Mouse (Mus musculus) MEL (cell line): ENCODE results near the gene Sorbs1. TPM values are rescaled to one million over a fixed set of nuclear protein-coding genes. Genes with fewer than 3 reads are reported as not detected.

Source experiments
- DNase-seq: peaks from one replicate; pipeline ENCODE4 v3.0.0; 2011; ENCODE audit warnings: low read depth, low spot score
- H3K27ac ChIP-seq: 2 replicates; pipeline ENCODE4 v1.5.1; 2012; ENCODE audit warnings: low read depth, mild to moderate bottlenecking, control low read depth, low read length, moderate library complexity; ENCODE audit not compliant: control insufficient read depth
- H3K27me3 ChIP-seq, 2 experiments: fragments of 150-350 bp in 1 of 2; sonication (generic) in 1 of 2; 2 replicates each; pipeline ENCODE4 v1.6.1; 2012; ENCODE audit warnings: low read length in 2 of 2, mild to moderate bottlenecking in 2 of 2, improper control_type of control experiment in 1 of 2, moderate library complexity in 1 of 2; ENCODE audit not compliant: insufficient read depth in 2 of 2, control insufficient read depth in 1 of 2
- H3K36me3 ChIP-seq, 2 experiments: 2 replicates each; pipeline ENCODE4 v1.6.1; 2012 to 2014; ENCODE audit warnings: low read length in 2 of 2, improper control_type of control experiment in 1 of 2, inconsistent platforms in 1 of 2, mild to moderate bottlenecking in 1 of 2; ENCODE audit not compliant: insufficient read depth in 2 of 2, control insufficient read depth in 1 of 2
- H3K4me1 ChIP-seq, 2 experiments: fragments of 150-350 bp in 1 of 2; sonication (generic) in 1 of 2; 2 replicates each; pipeline ENCODE4 v1.6.1; 2012; ENCODE audit warnings: low read length in 2 of 2, improper control_type of control experiment in 1 of 2, mild to moderate bottlenecking in 1 of 2; ENCODE audit not compliant: insufficient read depth in 2 of 2, control insufficient read depth in 1 of 2
- H3K4me3 ChIP-seq, 2 experiments: fragments of 150-350 bp in 1 of 2; sonication (generic) in 1 of 2; 2 replicates each; pipeline ENCODE4 v1.5.1; 2012; ENCODE audit warnings: low read depth in 2 of 2, low read length in 2 of 2, mild to moderate bottlenecking in 2 of 2, moderate library complexity in 2 of 2, control low read depth in 1 of 2, improper control_type of control experiment in 1 of 2; ENCODE audit not compliant: control insufficient read depth in 1 of 2, insufficient read depth in 1 of 2
- H3K79me2 ChIP-seq: 2 replicates; pipeline ENCODE4 v1.6.1; 2012; ENCODE audit warnings: mild to moderate bottlenecking, low read length, moderate library complexity; ENCODE audit not compliant: control insufficient read depth, poor library complexity, insufficient read depth
- H3K9ac ChIP-seq: 2 replicates; pipeline ENCODE4 v1.6.1; 2012; ENCODE audit warnings: low read depth, mild to moderate bottlenecking, control low read depth, low read length, moderate library complexity; ENCODE audit not compliant: control insufficient read depth, poor library complexity, severe bottlenecking
- H3K9me3 ChIP-seq: fragments of 150-350 bp; sonication (generic); replicated peaks from 2 replicates; pipeline ENCODE4 v1.6.1; 2012; ENCODE audit warnings: mild to moderate bottlenecking, low read length, improper control_type of control experiment, moderate library complexity; ENCODE audit not compliant: insufficient read depth
- BHLHE40 ChIP-seq: IDR thresholded peaks from 2 replicates; pipeline ENCODE4 v1.6.1; 2012; ENCODE audit warnings: low read depth, mild to moderate bottlenecking, inconsistent platforms, low read length, improper control_type of control experiment, borderline replicate concordance
- CHD1 ChIP-seq: IDR thresholded peaks from 2 replicates; pipeline ENCODE4 v1.6.1; 2012; ENCODE audit warnings: low read depth, mild to moderate bottlenecking, inconsistent platforms, low read length, improper control_type of control experiment
- CHD2 ChIP-seq: IDR thresholded peaks from 2 replicates; pipeline ENCODE4 v1.6.1; 2011; ENCODE audit warnings: low read length, improper control_type of control experiment
- CTCF ChIP-seq, 3 experiments: IDR thresholded peaks in 2 of 3; conservative IDR thresholded peaks in 1 of 3; 2 replicates each; pipeline ENCODE4 v1.5.1; 2011 to 2012; ENCODE audit warnings: low read length in 3 of 3, low read depth in 2 of 3, mild to moderate bottlenecking in 2 of 3, improper control_type of control experiment in 1 of 3, inconsistent platforms in 1 of 3, mixed read lengths in 1 of 3, moderate library complexity in 1 of 3; ENCODE audit not compliant: control insufficient read depth in 1 of 3, insufficient read depth in 1 of 3, poor library complexity in 1 of 3, severe bottlenecking in 1 of 3
- ELF1 ChIP-seq: IDR thresholded peaks from 2 replicates; pipeline ENCODE4 v1.6.1; 2014; ENCODE audit warnings: low read depth, mild to moderate bottlenecking, inconsistent platforms, low read length, improper control_type of control experiment, moderate library complexity
- GABPA ChIP-seq: IDR thresholded peaks from 2 replicates; pipeline ENCODE4 v1.6.1; 2012; ENCODE audit warnings: low read depth, mild to moderate bottlenecking, inconsistent platforms, low read length, improper control_type of control experiment, moderate library complexity
- HCFC1 ChIP-seq: IDR thresholded peaks from 2 replicates; pipeline ENCODE4 v1.6.1; 2012; ENCODE audit warnings: low read depth, mild to moderate bottlenecking, inconsistent platforms, low read length, improper control_type of control experiment, moderate library complexity
- JUND ChIP-seq: IDR thresholded peaks from 2 replicates; pipeline ENCODE4 v1.6.1; 2011; ENCODE audit warnings: low read depth, mild to moderate bottlenecking, improper control_type of control experiment, low read length
- MAFK ChIP-seq: IDR thresholded peaks from 2 replicates; pipeline ENCODE4 v1.6.1; 2011; ENCODE audit warnings: low read depth, mild to moderate bottlenecking, low read length, improper control_type of control experiment, borderline replicate concordance
- MAX ChIP-seq: IDR thresholded peaks from 2 replicates; pipeline ENCODE4 v1.6.1; 2011; ENCODE audit warnings: low read length, improper control_type of control experiment
- MXI1 ChIP-seq: IDR thresholded peaks from 2 replicates; pipeline ENCODE4 v1.6.1; 2011; ENCODE audit warnings: mild to moderate bottlenecking, low read depth, low read length, improper control_type of control experiment
- POLR2A ChIP-seq, 2 experiments: IDR thresholded peaks; 2 replicates each; pipeline ENCODE4 v1.6.1; 2011 to 2012; ENCODE audit warnings: low read length in 2 of 2, mild to moderate bottlenecking in 2 of 2, control low read depth in 1 of 2, improper control_type of control experiment in 1 of 2, low read depth in 1 of 2, moderate library complexity in 1 of 2; ENCODE audit not compliant: control insufficient read depth in 1 of 2, insufficient read depth in 1 of 2, poor library complexity in 1 of 2
- RCOR1 ChIP-seq: IDR thresholded peaks from 2 replicates; pipeline ENCODE4 v1.6.1; 2012; ENCODE audit warnings: low read depth, mild to moderate bottlenecking, inconsistent platforms, low read length, improper control_type of control experiment
- TBP ChIP-seq: IDR thresholded peaks from 2 replicates; pipeline ENCODE4 v1.8.0; 2011; ENCODE audit warnings: low read depth, low read length, improper control_type of control experiment
- USF1 ChIP-seq: IDR thresholded peaks from 2 replicates; pipeline ENCODE4 v1.6.1; 2014; ENCODE audit warnings: low read depth, mild to moderate bottlenecking, inconsistent platforms, low read length, improper control_type of control experiment, moderate library complexity
- ZC3H11A ChIP-seq: IDR thresholded peaks from 2 replicates; pipeline ENCODE4 v1.6.1; 2012; ENCODE audit warnings: low read depth, mild to moderate bottlenecking, inconsistent platforms, low read length, improper control_type of control experiment
- ZMIZ1 ChIP-seq: IDR thresholded peaks from 2 replicates; pipeline ENCODE4 v1.6.1; 2012; ENCODE audit warnings: low read depth, mild to moderate bottlenecking, inconsistent platforms, low read length, improper control_type of control experiment, moderate library complexity
- ZNF384 ChIP-seq: IDR thresholded peaks from 2 replicates; pipeline ENCODE4 v1.6.1; 2012; ENCODE audit warnings: low read depth, mild to moderate bottlenecking, inconsistent platforms, low read length, improper control_type of control experiment
- polyA plus RNA-seq, 2 experiments: library from polyadenylated mRNA; stranded (reverse) in 1 of 2; unstranded in 1 of 2; fragments of >175 nt in 1 of 2; fragments of >200 nt in 1 of 2; gene quantifications; 2 replicates each; pipeline versions ENCODE4 v1.2.1 to v1.2.4; 2012; ENCODE audit warnings: low replicate concordance in 2 of 2, low read depth in 1 of 2; ENCODE audit not compliant: insufficient read length in 2 of 2, insufficient read depth in 1 of 2, missing spikeins in 1 of 2
- total RNA-seq: library from RNA; depleted of rRNA; stranded (reverse); fragments of 300-350 nt; gene quantifications from 2 replicates; pipeline ENCODE4 v1.2.3, GENCODE M21; 2012

Gene Sorbs1
- total and polyA plus RNA-seq, 3 experiments: 1.3 to 5.3 TPM; not detected in 1

DNA sequence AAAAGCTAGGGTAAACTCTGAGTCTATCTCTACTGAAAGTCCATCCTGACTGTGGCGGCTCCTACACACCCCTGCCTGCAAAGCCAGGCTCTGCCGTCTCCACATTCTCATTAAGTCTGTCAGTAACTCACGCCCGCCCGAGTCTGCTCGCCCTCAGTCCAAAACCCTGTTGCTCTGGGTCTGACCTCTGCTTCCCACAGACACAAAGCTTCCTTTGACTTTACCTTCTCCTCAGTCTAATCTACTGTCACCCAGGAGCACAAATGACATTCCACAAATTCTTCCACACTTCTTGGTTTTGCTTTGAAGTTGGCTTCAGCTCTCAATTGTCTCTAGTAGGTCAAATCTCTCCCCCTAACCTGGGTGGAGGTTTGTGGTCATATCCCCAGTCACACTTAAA is 195.1 kb downstream of the Sorbs1 start:
- DNase-seq: no peak
- Histone ChIP-seq H3K4me1 (no peaks in the 10 kb centered on the region), H3K4me3 (no peak overlapping the region), H3K36me3 (no peaks in the 10 kb centered on the region), H3K9me3 (no peaks in the 10 kb centered on the region), H3K9ac (no peak overlapping the region), H3K27ac (no peak overlapping the region), H3K79me2 (no peaks in the 10 kb centered on the region), H3K27me3 (no peaks in the 10 kb centered on the region)
- TF ChIP-seq POLR2A (IDR thresholded peaks at IDR 0.05; ENCODE audit: control insufficient read depth in 1 of 2, insufficient read depth in 1 of 2, low read depth in 1 of 2, low read length in 2 of 2, poor library complexity in 1 of 2): no peak

GRCm38 (mm10) chr19:40317001-40317400 is 196.6 kb downstream of the Sorbs1 start:
- Histone ChIP-seq H3K27ac (no peak overlapping the region), H3K9ac (no peak overlapping the region), H3K36me3 (no peaks in the 10 kb centered on the region), H3K4me1 (no peaks in the 10 kb centered on the region), H3K79me2 (no peaks in the 10 kb centered on the region), H3K9me3 (no peaks in the 10 kb centered on the region), H3K27me3 (no peaks in the 10 kb centered on the region), H3K4me3 (no peak overlapping the region)
- DNase-seq: no peak
- TF ChIP-seq ZC3H11A (no peak), TBP (no peak), ELF1 (no peak), BHLHE40 (no peak), ZMIZ1 (no peak), JUND (no peak), ZNF384 (no peak), CHD1 (no peak), CHD2 (no peak), RCOR1 (no peak), CTCF (IDR thresholded peaks at IDR 0.05 in 2 of 3, conservative IDR thresholded peaks at IDR 0.05 in 1 of 3; ENCODE audit: control insufficient read depth in 1 of 3, insufficient read depth in 1 of 3, low read depth in 2 of 3, low read length in 3 of 3, poor library complexity in 1 of 3, severe bottlenecking in 1 of 3) (no peak), MAFK (no peak), MAX (no peak), MXI1 (no peak)

DNA sequence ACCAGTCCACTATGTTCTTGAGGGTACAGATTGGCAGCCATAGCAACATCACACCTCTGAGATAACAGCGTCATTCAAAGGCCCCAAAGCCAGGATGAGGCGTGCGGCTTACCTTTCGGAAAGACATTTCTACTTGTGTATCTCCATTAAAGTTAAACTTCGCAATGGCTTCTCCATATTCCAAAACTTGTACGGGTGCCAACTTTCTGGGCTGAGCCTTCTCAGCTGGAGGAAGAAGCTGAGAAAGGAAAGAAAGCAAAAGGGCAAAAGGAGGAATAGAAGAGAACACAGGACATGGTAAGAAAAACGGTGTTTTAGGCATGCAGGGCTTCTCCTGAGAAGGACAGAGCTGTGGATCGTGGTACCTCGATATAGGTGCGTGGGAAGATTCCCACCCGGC is 199.3 kb downstream of the Sorbs1 start:
- Histone ChIP-seq H3K9me3 (no peaks in the 10 kb centered on the region), H3K27me3 (no peaks in the 10 kb centered on the region), H3K9ac (no peak overlapping the region), H3K79me2 (no peaks in the 10 kb centered on the region), H3K36me3 (no peaks in the 10 kb centered on the region), H3K4me1 (no peaks in the 10 kb centered on the region), H3K4me3 (no peak overlapping the region), H3K27ac (no peak overlapping the region)
- no peak for DNase-seq
- no peak for TF ChIP-seq HCFC1
- TF ChIP-seq USF1: no peak
- no peak for TF ChIP-seq ZMIZ1
- TF ChIP-seq GABPA: no peak
